Mouse (Mus musculus) hindbrain, postnatal 0 days (tissue): Measurements from ENCODE around the gene Acer1. TPM values are rescaled to one million over a fixed set of nuclear protein-coding genes. Genes with fewer than 3 reads are reported as not detected.

Experiments used
- ATAC-seq: fragments of 200-750 bp; cut with Nextera tagmentation; 2 replicates; pipeline ENCODE4 v1.8.0; 2017; ENCODE audit warnings: mild to moderate bottlenecking, moderate TSS enrichment, moderate library complexity
- DNase-seq: peaks from one replicate; pipeline ENCODE4 v3.0.0-alpha.2; 2015; ENCODE audit warnings: low spot score
- H3K27ac ChIP-seq: fragments of 300-500 bp; sonication (generic); 2 replicates; pipeline ENCODE4 v1.5.1; 2014; ENCODE audit warnings: mild to moderate bottlenecking
- H3K27me3 ChIP-seq: fragments of 300-500 bp; sonication (generic); 2 replicates; pipeline ENCODE4 v1.6.1; 2014; ENCODE audit warnings: low read length, mixed read lengths; ENCODE audit not compliant: insufficient read depth
- H3K36me3 ChIP-seq: fragments of 300-500 bp; sonication (generic); 2 replicates; pipeline ENCODE4 v1.6.1; 2014; ENCODE audit warnings: low read length, mixed read lengths; ENCODE audit not compliant: insufficient read depth
- H3K4me1 ChIP-seq: fragments of 300-500 bp; sonication (generic); 2 replicates; pipeline ENCODE4 v1.6.1; 2014; ENCODE audit warnings: antibody characterized with exemption, low read length, mixed read lengths; ENCODE audit not compliant: insufficient read depth
- H3K4me2 ChIP-seq: fragments of 300-500 bp; sonication (generic); 2 replicates; pipeline ENCODE4 v1.6.1; 2014; ENCODE audit warnings: low read depth, mild to moderate bottlenecking, low read length, moderate library complexity, mixed read lengths
- H3K4me3 ChIP-seq: fragments of 300-500 bp; sonication (generic); 2 replicates; pipeline ENCODE4 v1.5.1; 2014; ENCODE audit warnings: low read length
- H3K9ac ChIP-seq: fragments of 300-500 bp; sonication (generic); replicated peaks from 2 replicates; pipeline ENCODE4 v1.6.1; 2014; ENCODE audit warnings: mild to moderate bottlenecking, low read length, moderate library complexity, mixed read lengths
- H3K9me3 ChIP-seq: fragments of 300-500 bp; sonication (generic); 2 replicates; pipeline ENCODE4 v1.6.1; 2016; ENCODE audit warnings: low read length, mixed read lengths
- CTCF ChIP-seq: IDR thresholded peaks from 2 replicates; pipeline ENCODE4 v1.5.1; 2016; ENCODE audit warnings: antibody characterized with exemption, control low read depth, low read depth
- WGBS: fragments of 180-500 bp; shearing (Covaris S2); extraction: QIAGEN DNeasy Blood & Tissue Kit; methylation state at CpG from one replicate; pipeline ENCODE4 v1.1.7; 2014; 5-methylcytosine and 5-hydroxymethylcytosine counted together
- polyA plus RNA-seq: library from polyadenylated mRNA; unstranded; fragments of >200 nt; fragmentation: Nextera tagmentation; extraction: Ambion mirVana; gene quantifications from 2 replicates; pipeline ENCODE4 v1.2.1, GENCODE M21; 2015
- total RNA-seq: library from RNA; depleted of rRNA; stranded (reverse); fragments of >200 nt; gene quantifications from 2 replicates; pipeline ENCODE4 v1.2.3, GENCODE M21; 2014; rRNA removed

Acer1 gene
- total RNA-seq (not detected in 2 replicates), polyA plus RNA-seq (not detected in 2 replicates)

DNA sequence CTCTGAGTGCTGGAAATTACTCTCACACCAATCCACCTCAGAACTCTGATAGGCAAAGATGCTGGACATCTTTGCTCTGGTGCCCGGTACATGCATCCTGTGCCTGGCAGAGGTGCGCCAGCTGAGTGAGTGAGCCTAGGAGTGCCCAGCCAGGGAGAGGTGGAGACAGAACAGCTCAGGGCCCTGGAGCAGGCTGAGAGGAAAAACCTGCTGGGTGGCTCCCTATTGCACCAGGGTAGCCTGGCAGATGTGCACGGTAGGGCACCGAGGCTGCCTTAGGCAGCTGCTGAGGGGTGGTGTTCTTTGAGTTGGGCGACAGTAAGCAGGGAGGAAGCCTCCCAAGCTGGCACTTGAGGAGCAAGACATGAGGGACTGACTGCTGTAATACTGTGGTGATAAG, at the start of gene Acer1:
TSS of gene Acer1 (minus strand) at position 114 of the 400 bp plus-strand sequence.
- Histone ChIP-seq H3K9ac (no peak within 1 kb of the TSS), H3K27ac (no peak within 1 kb of the TSS), H3K4me2 (no peak within 1 kb of the TSS), H3K9me3 (no peaks in the 10 kb centered on the region), H3K36me3 (no peaks in the 10 kb centered on the region), H3K27me3 (no peaks in the 10 kb centered on the region), H3K4me3 (no peak within 1 kb of the TSS), H3K4me1 (no peaks in the 10 kb centered on the region)
- ATAC-seq (no peak), DNase-seq (no peak)
- TF ChIP-seq CTCF = no peak
- WGBS = 79% methylated on average over 5 of the region's 5 CpGs

DNA sequence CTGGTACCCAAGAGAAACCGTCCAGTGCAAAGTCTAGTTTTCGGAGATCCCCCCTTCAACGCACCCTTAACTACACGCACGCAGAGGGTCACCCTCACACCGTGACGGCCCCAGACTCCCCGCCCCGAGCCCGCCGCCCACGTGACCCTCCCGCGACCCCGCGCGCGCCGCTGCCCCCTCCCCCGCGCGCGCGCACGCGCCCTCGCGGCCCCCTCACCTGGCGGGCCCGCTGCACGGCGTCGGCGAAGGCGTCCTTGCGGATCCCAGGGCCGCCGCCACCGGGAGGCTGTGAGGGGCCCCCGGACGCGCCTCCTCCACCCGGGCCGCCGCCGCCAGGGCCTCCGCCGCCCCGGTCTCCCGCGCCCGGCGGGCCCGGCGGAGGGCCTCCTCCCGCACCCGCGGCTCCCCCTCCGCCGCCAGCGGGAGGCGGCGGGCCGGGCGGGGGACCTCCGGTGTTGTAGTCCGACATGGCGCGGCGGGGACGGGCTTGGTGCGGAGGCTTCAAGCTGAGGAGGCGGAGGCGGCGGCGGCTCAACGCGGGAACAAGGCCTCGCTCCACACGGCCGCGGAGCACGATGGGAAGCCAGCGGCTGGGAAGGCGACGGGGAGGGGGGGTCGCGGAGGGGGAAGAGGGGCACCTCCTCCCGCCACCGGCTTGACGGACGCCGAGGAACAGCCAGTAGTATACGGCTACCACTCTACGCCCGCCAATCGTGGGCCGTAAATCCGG, 49.2 kb upstream of the Acer1 start, which contains the start of gene Khsrp:
TSS of gene Khsrp (minus strand) at position 592 of the 730 bp plus-strand sequence.
- DNase-seq = peak; percentile 69
- Histone ChIP-seq H3K4me3 (peak within 1 kb of the TSS; percentile 95), H3K27ac (peak within 1 kb of the TSS; percentile 96), H3K4me1 (0 out of 2 replicates have a peak, but pooled peaks cover 10% of the 10 kb centered on the region), H3K27me3 (no peaks in the 10 kb centered on the region), H3K4me2 (peak within 1 kb of the TSS; percentile 87), H3K9ac (peak within 1 kb of the TSS; percentile 99), H3K9me3 (no peaks in the 10 kb centered on the region), H3K36me3 (peaks cover 15% of the 10 kb centered on the region)
- WGBS = 1% methylated on average over 93 of the region's 99 CpGs
- no peak for ATAC-seq
- no peak for TF ChIP-seq CTCF

DNA sequence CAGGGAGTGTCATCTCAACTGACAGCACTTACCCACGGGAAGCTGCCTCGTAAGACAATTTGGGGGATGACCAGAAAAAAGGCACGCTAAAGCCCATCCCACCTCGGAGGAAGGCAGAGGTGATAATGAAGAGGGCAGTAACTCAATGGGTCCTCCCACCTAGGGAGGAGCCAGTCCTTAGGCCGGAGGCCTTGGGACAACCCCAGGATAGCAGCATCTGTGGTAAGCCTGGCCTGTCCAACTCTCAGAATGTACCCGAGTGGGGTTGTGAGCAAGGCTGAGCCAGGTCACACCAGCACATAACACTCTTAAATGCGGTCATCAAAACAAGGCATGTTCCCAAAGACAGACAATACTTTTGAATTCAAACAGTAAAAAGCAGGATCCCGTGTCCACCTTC, 47.8 kb upstream of the Acer1 start:
- DNase-seq (no peak), ATAC-seq (no peak)
- no peak for TF ChIP-seq CTCF
- Histone ChIP-seq H3K4me1 (0 out of 2 replicates have a peak, but pooled peaks cover 10% of the 10 kb centered on the region), H3K4me2 (peak overlapping the region; percentile 87), H3K4me3 (peak overlapping the region; percentile 95), H3K27me3 (no peaks in the 10 kb centered on the region), H3K9me3 (no peaks in the 10 kb centered on the region), H3K36me3 (peaks cover 27% of the 10 kb centered on the region), H3K9ac (peak overlapping the region; percentile 99), H3K27ac (no peak overlapping the region)
- WGBS = 49% methylated on average over 8 of the region's 8 CpGs

DNA sequence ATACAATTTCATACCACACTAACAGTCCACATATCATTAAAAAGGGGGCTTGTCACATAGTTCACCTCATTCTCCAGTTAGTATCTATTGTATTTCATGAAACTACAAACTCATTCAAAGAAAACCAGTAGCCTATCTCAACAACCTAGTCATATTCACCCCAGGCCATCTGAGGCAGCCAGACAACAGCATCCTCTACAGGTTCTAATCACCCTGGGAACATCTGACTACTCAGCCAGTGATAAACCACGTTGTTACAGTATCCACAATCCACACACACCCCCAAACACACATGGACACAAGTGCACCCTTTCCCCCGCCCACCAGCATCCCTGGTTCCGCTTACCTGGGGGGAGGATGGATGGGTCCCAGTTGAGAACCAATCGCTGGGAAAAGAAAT, 45.5 kb upstream of the Acer1 start:
- no peak overlapping the region for H3K4me2 ChIP-seq
- 0 out of 2 replicates have a peak, but pooled peaks cover 10% of the 10 kb centered on the region for H3K4me1 ChIP-seq
- 90% methylated on average over 4 of the region's 4 CpGs for WGBS
- DNase-seq (no peak), ATAC-seq (no peak)
- H3K27me3 ChIP-seq = no peaks in the 10 kb centered on the region
- no peak for TF ChIP-seq CTCF
- no peak overlapping the region for H3K9ac ChIP-seq
- no peaks in the 10 kb centered on the region for H3K9me3 ChIP-seq
- H3K27ac ChIP-seq = no peak overlapping the region
- H3K4me3 ChIP-seq = no peak overlapping the region
- peaks cover 50% of the 10 kb centered on the region for H3K36me3 ChIP-seq

DNA sequence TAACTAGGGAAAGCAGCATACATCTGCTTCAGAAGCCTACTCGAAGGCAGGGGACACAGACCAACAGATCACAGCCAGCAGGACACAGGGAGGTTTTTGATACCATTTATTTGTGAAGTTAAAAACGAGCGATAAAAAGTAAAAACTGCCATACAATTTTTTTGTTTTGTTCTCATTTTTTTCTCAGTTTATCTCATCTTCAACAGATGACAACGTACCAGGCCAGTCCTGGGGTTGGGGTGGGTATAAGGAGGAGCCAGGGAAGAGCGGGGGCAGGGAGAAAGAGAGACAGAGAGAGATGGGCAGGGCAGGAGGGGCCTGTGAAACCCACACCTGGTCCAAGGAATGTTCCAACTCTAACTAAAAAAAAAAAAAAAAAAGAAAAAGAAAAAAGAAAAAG, 39.0 kb upstream of the Acer1 start:
- Histone ChIP-seq H3K4me1 (no peaks in the 10 kb centered on the region), H3K9ac (no peak overlapping the region), H3K9me3 (no peaks in the 10 kb centered on the region), H3K4me3 (no peak overlapping the region), H3K27me3 (no peaks in the 10 kb centered on the region), H3K4me2 (no peak overlapping the region), H3K36me3 (peaks cover 45% of the 10 kb centered on the region), H3K27ac (no peak overlapping the region)
- DNase-seq = no peak
- 87% methylated on average over 5 of the region's 5 CpGs for WGBS
- no peak for TF ChIP-seq CTCF
- ATAC-seq = no peak

DNA sequence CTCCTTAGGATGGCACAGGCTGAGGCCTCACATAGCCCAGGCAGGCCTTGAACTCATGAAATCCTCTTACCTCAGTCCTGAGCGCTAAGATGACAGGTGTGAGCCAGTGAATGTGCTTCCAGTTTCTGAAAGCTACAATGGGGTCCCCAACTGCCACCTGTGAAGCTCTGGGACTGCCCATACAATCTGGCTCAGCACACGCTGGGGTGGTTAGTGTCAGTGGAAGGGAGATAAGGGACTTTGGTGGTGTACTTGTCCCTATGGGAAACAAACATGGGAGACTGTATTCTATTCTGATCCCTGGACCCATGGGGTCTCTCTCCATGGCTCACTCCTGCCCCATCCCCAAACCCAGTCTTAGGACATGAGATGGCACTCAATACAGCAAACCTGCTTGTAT, 37.8 kb upstream of the Acer1 start:
- no peak overlapping the region for H3K4me2 ChIP-seq
- ATAC-seq = no peak
- no peak overlapping the region for H3K9ac ChIP-seq
- H3K9me3 ChIP-seq = no peaks in the 10 kb centered on the region
- no peak for DNase-seq
- H3K4me1 ChIP-seq = no peaks in the 10 kb centered on the region
- 90% methylated on average over 2 of the region's 2 CpGs for WGBS
- H3K27me3 ChIP-seq = no peaks in the 10 kb centered on the region
- no peak overlapping the region for H3K27ac ChIP-seq
- H3K36me3 ChIP-seq = peaks cover 32% of the 10 kb centered on the region
- no peak for TF ChIP-seq CTCF
- H3K4me3 ChIP-seq = no peak overlapping the region

DNA sequence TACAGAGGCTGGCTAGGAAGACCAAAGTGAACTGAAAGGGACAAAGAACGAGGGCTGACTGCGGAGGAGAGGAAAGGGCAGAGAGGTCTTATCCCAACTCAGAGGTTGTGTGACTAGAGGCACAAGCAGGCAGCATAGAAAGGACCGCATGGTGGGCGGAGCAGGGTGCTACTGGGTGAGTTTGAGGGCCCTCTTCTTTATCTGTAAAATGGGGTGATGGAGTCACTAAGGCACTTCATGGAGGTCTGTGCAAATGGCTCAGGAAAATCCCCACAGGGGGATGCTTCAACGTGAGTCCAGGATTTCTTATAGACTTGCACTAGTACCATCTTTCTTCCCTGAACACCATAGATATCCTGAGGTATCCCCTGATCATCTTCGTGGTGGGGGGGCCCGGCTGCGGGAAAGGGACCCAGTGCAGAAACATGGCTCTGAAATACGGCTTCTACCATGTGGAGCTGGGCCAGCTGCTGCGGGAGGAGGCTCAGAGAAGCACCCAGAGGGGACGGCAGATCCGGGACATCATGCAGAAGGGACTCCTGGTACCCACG, 30.4 kb upstream of the Acer1 start:
- Histone ChIP-seq H3K9me3 (no peaks in the 10 kb centered on the region), H3K27ac (peak overlapping the region; percentile 94), H3K4me1 (peaks cover 12% of the 10 kb centered on the region; the same call in 1 of the 2 replicates), H3K36me3 (peaks cover 11% of the 10 kb centered on the region; the same call in 1 of the 2 replicates), H3K4me2 (peak overlapping the region; percentile 81), H3K27me3 (no peaks in the 10 kb centered on the region), H3K4me3 (peak overlapping the region; percentile 79; the same call in 1 of the 2 replicates), H3K9ac (0 out of 2 replicates have a peak overlapping the region, but pooled peaks have one; percentile 75)
- no peak for DNase-seq
- WGBS = 75% methylated on average over 13 of the region's 13 CpGs
- no peak for TF ChIP-seq CTCF
- no peak for ATAC-seq
